In the genomic region with DNA sequence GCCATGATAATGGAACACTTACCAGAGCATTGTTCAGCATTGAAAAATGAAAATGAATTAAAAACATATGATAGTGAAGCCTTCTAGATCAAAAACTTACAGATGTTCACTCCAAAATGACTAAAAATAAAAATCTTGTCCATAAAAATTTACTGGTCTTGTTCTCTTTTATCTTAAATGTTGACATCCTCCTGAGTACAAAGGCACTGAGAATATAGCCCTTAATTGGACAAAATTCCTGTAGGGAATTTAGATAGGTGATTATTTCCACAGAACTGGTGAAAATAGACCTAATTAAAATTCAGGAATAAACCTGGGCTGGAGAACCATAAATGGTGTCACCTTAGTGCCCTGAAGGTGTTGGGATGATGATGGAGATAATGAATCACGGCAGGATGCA, we compare ENCODE assay signal across 16 mouse cellular contexts.
"Had no signal": no experiment of that assay in that cellular context is flagged by ENCODE, and none has a peak within 500 bp of the region (broad histone marks: within the 10 kb centered on the region; RNA-seq: fewer than 3 reads in every experiment).

Gene Olfr310 (minus strand): TSS at position 101 of the 400 bp plus-strand sequence.

- DNase-seq: heart, postnatal 10 days; heart, postnatal 14 days; heart, postnatal 36 days; heart, postnatal 4 days; kidney, adult 11 months; kidney, adult 18-20 months; kidney, adult 2 months; kidney, adult 8-10 months; kidney, adult 9 months; kidney, postnatal 10 days; kidney, postnatal 14 days; kidney, postnatal 25 days; kidney, postnatal 36 days; kidney, postnatal 4 days; layer of hippocampus, adult 9-11 months; layer of hippocampus, postnatal 36 days had no signal
